In the genomic region with DNA sequence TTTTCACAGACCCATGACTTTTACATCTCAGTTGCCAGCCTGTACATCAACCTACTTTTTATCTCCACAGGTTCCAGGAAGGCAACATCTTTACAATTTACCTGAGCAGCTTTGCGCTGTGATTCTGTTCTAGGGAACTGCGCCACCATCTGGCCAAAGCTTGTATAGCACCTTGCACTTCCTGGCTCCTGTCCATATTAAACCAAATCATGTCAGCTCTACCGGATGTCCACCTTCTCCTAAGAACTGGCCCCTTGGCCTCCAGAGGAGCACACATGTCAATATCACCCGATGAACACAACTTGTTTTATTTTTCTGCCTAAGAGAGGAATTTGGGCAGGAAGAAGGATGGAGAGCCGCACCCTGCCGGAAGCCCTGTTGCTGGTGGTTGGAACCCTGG, we compare ENCODE assay signal across 9 mouse cellular contexts. TPM values are rescaled to one million over a fixed set of nuclear protein-coding genes. Genes with fewer than 3 reads are reported as not detected.
DNase-seq lines count a peak whose midpoint lies in the region; ATAC-seq and TF ChIP-seq lines count a peak whose summit lies in the region.
"Had no signal": no experiment of that assay in that cellular context is flagged by ENCODE, and none has a peak within 500 bp of the region (broad histone marks: within the 10 kb centered on the region; RNA-seq: fewer than 3 reads in every experiment).

No protein-coding gene starts in this region.

- no peak overlapping the region for H3K4me2 ChIP-seq in intestine, postnatal 0 days (replicated peaks; ENCODE audit: low read depth)
- H3K4me2 ChIP-seq in intestine, embryonic 15.5 days (replicated peaks): no peak overlapping the region
- H3K4me2 ChIP-seq in kidney, postnatal 0 days (ENCODE audit: low read length): no peak overlapping the region

- no peak overlapping the region for H3K4me3 ChIP-seq in intestine, postnatal 0 days (ENCODE audit: low read depth, low read length)
- no peak overlapping the region for H3K4me3 ChIP-seq in intestine, embryonic 15.5 days (replicated peaks)
- H3K4me3 ChIP-seq in kidney, postnatal 0 days (replicated peaks; ENCODE audit: low read depth, low read length): no peak overlapping the region
- H3K4me3 ChIP-seq: erythroblast, embryonic 14.5 days had no signal

- no peaks in the 10 kb centered on the region for H3K9me3 ChIP-seq in intestine, postnatal 0 days (ENCODE audit: control insufficient read depth)
- no peaks in the 10 kb centered on the region for H3K9me3 ChIP-seq in intestine, embryonic 15.5 days
- no peaks in the 10 kb centered on the region for H3K9me3 ChIP-seq in kidney, postnatal 0 days (replicated peaks; ENCODE audit: low read length)

- no peak for ATAC-seq in intestine, postnatal 0 days
- no peak for ATAC-seq in intestine, embryonic 15.5 days
- no peak for ATAC-seq in kidney, postnatal 0 days (replicated peaks; ENCODE audit: low FRiP score, low read depth)
- ATAC-seq in monocyte, adult 5-6 weeks (replicated peaks; ENCODE audit: insufficient number of reproducible peaks, low FRiP score, low TSS enrichment, poor library complexity, severe bottlenecking): peak; percentile 34; the same call in 1 of the 2 replicates

- WGBS in intestine, postnatal 0 days: 30% methylated on average over 6 of the region's 6 CpGs
- 34% methylated on average over 6 of the region's 6 CpGs for WGBS in intestine, embryonic 15.5 days
- 26% methylated on average over 6 of the region's 6 CpGs for WGBS in kidney, postnatal 0 days

- H3K27ac ChIP-seq in intestine, postnatal 0 days (ENCODE audit: low read depth, low read length): no peak overlapping the region
- H3K27ac ChIP-seq in intestine, embryonic 15.5 days: no peak overlapping the region
- no peak overlapping the region for H3K27ac ChIP-seq in kidney, postnatal 0 days

- H3K36me3 ChIP-seq in intestine, postnatal 0 days (ENCODE audit: control insufficient read depth, insufficient read depth): peaks cover 18% of the 10 kb centered on the region; the same call in 1 of the 2 replicates
- H3K36me3 ChIP-seq in intestine, embryonic 15.5 days: no peaks in the 10 kb centered on the region
- H3K36me3 ChIP-seq in kidney, postnatal 0 days (ENCODE audit: insufficient read depth, low read length): 0 out of 2 replicates have a peak, but pooled peaks cover 6% of the 10 kb centered on the region

- H3K27me3 ChIP-seq in intestine, postnatal 0 days (replicated peaks; ENCODE audit: control insufficient read depth, insufficient read depth, low read length): no peaks in the 10 kb centered on the region
- H3K27me3 ChIP-seq in intestine, embryonic 15.5 days (replicated peaks): no peaks in the 10 kb centered on the region
- no peaks in the 10 kb centered on the region for H3K27me3 ChIP-seq in kidney, postnatal 0 days (ENCODE audit: insufficient read depth, low read length)

- peak; percentile 92 for TF ChIP-seq CTCF in intestine, postnatal 0 days (IDR thresholded peaks at IDR 0.05; ENCODE audit: low read depth)
- peak; percentile 92 for TF ChIP-seq CTCF in kidney, postnatal 0 days (IDR thresholded peaks at IDR 0.05; ENCODE audit: low read depth)

- no peaks in the 10 kb centered on the region for H3K4me1 ChIP-seq in intestine, postnatal 0 days (replicated peaks; ENCODE audit: control insufficient read depth, insufficient read depth, low read length)
- no peaks in the 10 kb centered on the region for H3K4me1 ChIP-seq in intestine, embryonic 15.5 days (replicated peaks)
- H3K4me1 ChIP-seq in kidney, postnatal 0 days (replicated peaks; ENCODE audit: insufficient read depth, low read length): 0 out of 2 replicates have a peak, but pooled peaks cover 3% of the 10 kb centered on the region

- no peak overlapping the region for H3K9ac ChIP-seq in intestine, postnatal 0 days (ENCODE audit: low read depth, low read length)
- no peak overlapping the region for H3K9ac ChIP-seq in intestine, embryonic 15.5 days
- no peak overlapping the region for H3K9ac ChIP-seq in kidney, postnatal 0 days (ENCODE audit: low read depth, low read length)

- DNase-seq in CD4-positive, CD25-positive, alpha-beta regulatory T cell, adult 2 months (ENCODE audit: low read depth, low spot score): peak; percentile 90
- DNase-seq in R1 (ENCODE audit: low read depth, low spot score): peak; percentile 76
- peak; percentile 88 to 89 for DNase-seq in cerebellum, postnatal 25 days
- peak; percentile 74 for DNase-seq in kidney, postnatal 0 days (ENCODE audit: low spot score)
- peak; percentile 88 for DNase-seq in thymus, postnatal 4 days

RNA-seq across cellular contexts. Expression of a gene that starts 6.3 kb away (rescaled TPM):
- polyA plus RNA-seq in intestine, postnatal 0 days (2015; fragmentation: Nextera tagmentation; extraction: Ambion mirVana): 4.8 and 5.3 TPM in 2 replicates
- polyA plus RNA-seq in intestine, embryonic 15.5 days (2015; fragmentation: Nextera tagmentation; extraction: Ambion mirVana): 13.1 and 14.7 TPM in 2 replicates
- 7.3 and 8.8 TPM in 2 replicates for polyA plus RNA-seq in kidney, postnatal 0 days (2015; fragmentation: Nextera tagmentation; extraction: Ambion mirVana)
- 12.8 to 20.6 TPM (median 18.0 TPM) in 3 replicates for total RNA-seq in monocyte, adult 5-6 weeks (2017)

RNA-seq across cellular contexts. Expression of a gene that starts 10.3 kb away (rescaled TPM):
- polyA plus RNA-seq in intestine, postnatal 0 days (2015; fragmentation: Nextera tagmentation; extraction: Ambion mirVana): 6.2 and 6.7 TPM in 2 replicates
- 11.2 and 11.5 TPM in 2 replicates for polyA plus RNA-seq in intestine, embryonic 15.5 days (2015; fragmentation: Nextera tagmentation; extraction: Ambion mirVana)
- polyA plus RNA-seq in kidney, postnatal 0 days (2015; fragmentation: Nextera tagmentation; extraction: Ambion mirVana): 12.4 and 12.5 TPM in 2 replicates
- 117 to 175 TPM (median 150 TPM) in 3 replicates for total RNA-seq in monocyte, adult 5-6 weeks (2017)

RNA-seq across cellular contexts. Expression of a gene that starts 27.8 kb away (rescaled TPM):
- polyA plus RNA-seq in intestine, postnatal 0 days (2015; fragmentation: Nextera tagmentation; extraction: Ambion mirVana): 25.5 and 26.4 TPM in 2 replicates
- 9.3 and 10.7 TPM in 2 replicates for polyA plus RNA-seq in intestine, embryonic 15.5 days (2015; fragmentation: Nextera tagmentation; extraction: Ambion mirVana)
- polyA plus RNA-seq in kidney, postnatal 0 days (2015; fragmentation: Nextera tagmentation; extraction: Ambion mirVana): 20.8 and 22.9 TPM in 2 replicates
- 31.1 to 46.2 TPM (median 34.3 TPM) in 3 replicates for total RNA-seq in monocyte, adult 5-6 weeks (2017)

RNA-seq across cellular contexts. Expression of a gene that starts 34.6 kb away (rescaled TPM):
- 8.3 and 8.8 TPM in 2 replicates for polyA plus RNA-seq in intestine, postnatal 0 days (2015; fragmentation: Nextera tagmentation; extraction: Ambion mirVana)
- 14.7 and 15.4 TPM in 2 replicates for polyA plus RNA-seq in intestine, embryonic 15.5 days (2015; fragmentation: Nextera tagmentation; extraction: Ambion mirVana)
- polyA plus RNA-seq in kidney, postnatal 0 days (2015; fragmentation: Nextera tagmentation; extraction: Ambion mirVana): 20.2 and 21.5 TPM in 2 replicates
- total RNA-seq in monocyte, adult 5-6 weeks (2017): 0.21 to 6.1 TPM (median 1.5 TPM) in 3 replicates

RNA-seq across cellular contexts. Expression of a gene that starts 36.7 kb away (rescaled TPM):
- 19.7 and 20.0 TPM in 2 replicates for polyA plus RNA-seq in intestine, postnatal 0 days (2015; fragmentation: Nextera tagmentation; extraction: Ambion mirVana)
- polyA plus RNA-seq in intestine, embryonic 15.5 days (2015; fragmentation: Nextera tagmentation; extraction: Ambion mirVana): 37.0 and 37.6 TPM in 2 replicates
- 28.2 and 29.7 TPM in 2 replicates for polyA plus RNA-seq in kidney, postnatal 0 days (2015; fragmentation: Nextera tagmentation; extraction: Ambion mirVana)
- total RNA-seq in monocyte, adult 5-6 weeks (2017): 28.3 to 50.6 TPM (median 33.6 TPM) in 3 replicates
